Mouse (Mus musculus) adrenal gland, adult 8-10 months (tissue): Measurements from ENCODE around the gene Bcas2. TPM values are rescaled to one million over a fixed set of nuclear protein-coding genes. Genes with fewer than 3 reads are reported as not detected.

ENCODE experiments used
- DNase-seq: peaks from one replicate; pipeline ENCODE4 v3.0.0; 2022
- total RNA-seq, 4 experiments: library from RNA; stranded (reverse); gene quantifications; 2 replicates each; pipeline ENCODE4 v1.2.4; 2022

The Bcas2 gene
- total RNA-seq, 4 experiments from 2014 or later = 52.7 to 73.4 (median 60.4) TPM

GRCm38 (mm10) chr3:103223752-103224151 is 52.3 kb downstream of the Bcas2 start:
- DNase-seq = no peak

GRCm38 (mm10) chr3:103224231-103224765 is 52.8 kb downstream of the Bcas2 start:
- no peak for DNase-seq

- DNase-seq = no peak
Observed at GRCm38 (mm10) chr3:103227729-103228128, 56.3 kb downstream of the Bcas2 start.

Other genes with a start within 250 kb of the Bcas2 start
- gene Sycp1, start 235.6 kb upstream of the Bcas2 start, total RNA-seq = not detected
- gene Nr1h5, start 207.5 kb upstream of the Bcas2 start, total RNA-seq = not detected
- 10 to 100 TPM; 58.0 to 81.4 (median 68.5) TPM for gene Sike1, start 175.9 kb upstream of the Bcas2 start, total RNA-seq
- gene Csde1, start 151.2 kb upstream of the Bcas2 start, total RNA-seq = 100 to 1,000 TPM; 349 to 384 (median 357) TPM
- 10 to 100 TPM; 56.3 to 58.7 (median 57.5) TPM for gene Nras, start 113.4 kb upstream of the Bcas2 start, total RNA-seq
- gene Ampd1, start 97.6 kb upstream of the Bcas2 start, total RNA-seq = not detected
- gene Dennd2c, start 69.1 kb upstream of the Bcas2 start, total RNA-seq = 1 to 10 TPM; 1.2 to 2.4 (median 1.9) TPM
- gene Trim33, start 107.6 kb downstream of the Bcas2 start, total RNA-seq = 10 to 100 TPM; 36.0 to 50.9 (median 46.6) TPM